Mouse (Mus musculus): Measurements from ENCODE around the gene Gabra1. TPM values are rescaled to one million over a fixed set of nuclear protein-coding genes. Genes with fewer than 3 reads are reported as not detected.

The Gabra1 gene
- polyA plus RNA-seq, 1 experiment from 2014 or later, result 1.8 TPM

Other genes starting within 250 kb of the Gabra1 start
- gene Gabrg2, start 182.1 kb downstream of the Gabra1 start, polyA plus RNA-seq (2015; fragmentation: Nextera tagmentation; extraction: Ambion mirVana), result 0.12 and 0.22 TPM in 2 replicates
- gene Gabra6, start 138.1 kb upstream of the Gabra1 start, polyA plus RNA-seq (2015; fragmentation: Nextera tagmentation; extraction: Ambion mirVana), result not detected in 2 replicates
- 0.85 and 1.4 TPM in 2 replicates for gene Gabrb2, start 236.8 kb upstream of the Gabra1 start, polyA plus RNA-seq (2015; fragmentation: Nextera tagmentation; extraction: Ambion mirVana)

Measured in kidney, embryonic 16.5 days (tissue).